ENCODE assay signal across 8 mouse cellular contexts in the genomic region with DNA sequence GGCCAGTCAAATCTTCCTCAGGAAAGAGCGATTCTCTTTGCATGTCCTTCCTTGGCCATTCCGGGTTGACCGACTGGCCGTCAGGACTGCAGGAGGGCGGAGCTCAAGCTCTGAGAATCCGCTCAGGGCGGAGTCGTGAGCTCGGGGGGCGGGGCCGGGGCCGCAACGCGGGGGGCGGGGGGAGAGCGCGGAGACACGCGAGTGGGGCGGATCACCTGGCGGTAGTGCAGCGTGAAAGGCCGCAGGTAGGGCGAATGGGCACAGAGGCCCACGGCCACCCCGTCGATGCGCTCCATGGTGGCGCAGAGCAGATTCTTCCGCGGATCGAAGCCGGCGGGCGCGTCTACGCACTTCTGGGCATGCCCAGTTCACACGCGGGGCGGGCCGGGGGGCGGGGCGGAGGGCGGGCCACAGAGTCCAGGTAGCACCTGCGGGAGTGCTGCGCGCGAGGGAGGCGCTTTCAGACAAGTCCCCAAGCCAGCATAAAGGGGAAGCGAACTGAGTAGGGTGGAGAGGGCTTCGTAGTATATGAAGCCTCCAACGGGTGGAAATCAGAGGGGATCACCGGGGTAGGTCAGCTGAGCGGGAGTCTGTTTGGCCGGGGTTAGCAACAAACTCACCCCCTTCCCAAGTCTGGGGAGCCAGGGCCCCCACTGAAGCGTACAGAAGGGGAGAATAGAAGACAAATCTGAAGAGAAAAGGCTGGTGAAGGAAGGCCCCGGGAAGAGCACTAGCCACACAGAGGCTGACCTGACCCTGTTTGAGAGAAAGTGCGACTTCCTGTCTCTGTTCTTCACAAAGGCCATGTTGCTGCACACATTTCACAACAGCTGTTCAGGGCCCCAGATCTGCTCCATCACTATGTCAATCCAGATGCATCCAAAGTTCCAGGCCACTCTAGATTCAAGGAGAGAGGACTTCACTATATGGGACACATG. TPM values are rescaled to one million over a fixed set of nuclear protein-coding genes. Genes with fewer than 3 reads are reported as not detected.
DNase-seq lines count a peak whose midpoint lies in the region; ATAC-seq and TF ChIP-seq lines count a peak whose summit lies in the region.

TSS of gene Nudt14 (minus strand) at position 349 of the 938 bp plus-strand sequence.

- no peak within 1 kb of the TSS; the same call in 1 of the 2 replicates for H3K27ac ChIP-seq in ES-E14 (ENCODE audit: insufficient read depth, low read depth, low read length, poor library complexity, severe bottlenecking)
- peak within 1 kb of the TSS; percentile 53; the same call in 1 of the 2 replicates for H3K27ac ChIP-seq in forebrain, embryonic 15.5 days (replicated peaks)
- H3K27ac ChIP-seq in layer of hippocampus, adult 2 months, result peak within 1 kb of the TSS; percentile 96
- peak within 1 kb of the TSS; percentile 91 for H3K27ac ChIP-seq in lung, postnatal 0 days (ENCODE audit: low read length)

- H3K9ac ChIP-seq in ES-E14 (ENCODE audit: insufficient read depth, low read depth, low read length, poor library complexity, severe bottlenecking), result peak within 1 kb of the TSS; percentile 95
- peak within 1 kb of the TSS; percentile 76 for H3K9ac ChIP-seq in forebrain, embryonic 15.5 days (replicated peaks)
- H3K9ac ChIP-seq in lung, postnatal 0 days (replicated peaks; ENCODE audit: low read depth), result peak within 1 kb of the TSS; percentile 63

- in situ Hi-C loops in ES-E14 (cut with MboI; ENCODE audit: low sequenced_read_pairs in 2 of 2, unreplicated experiment in 2 of 2), result no loop called here

- H3K4me3 ChIP-seq in ES-E14 (ENCODE audit: insufficient read depth in 1 of 2, low read depth in 1 of 2, low read length in 2 of 2, poor library complexity in 1 of 2, severe bottlenecking in 1 of 2), result peak within 1 kb of the TSS; percentile 93 to 96
- H3K4me3 ChIP-seq in forebrain, embryonic 15.5 days, result peak within 1 kb of the TSS; percentile 73
- H3K4me3 ChIP-seq in layer of hippocampus, adult 2 months, result peak within 1 kb of the TSS; percentile 86
- H3K4me3 ChIP-seq in lung, postnatal 0 days (ENCODE audit: low read depth, low read length), result peak within 1 kb of the TSS; percentile 65

- H3K36me3 ChIP-seq in ES-E14 (ENCODE audit: control insufficient read depth, insufficient read depth, low read length, poor library complexity, severe bottlenecking), result no peaks in the 10 kb centered on the region
- H3K36me3 ChIP-seq in forebrain, embryonic 15.5 days, result no peaks in the 10 kb centered on the region
- no peaks in the 10 kb centered on the region for H3K36me3 ChIP-seq in lung, postnatal 0 days (ENCODE audit: insufficient read depth, low read length)

- H3K4me2 ChIP-seq in forebrain, embryonic 15.5 days (replicated peaks), result peak within 1 kb of the TSS; percentile 81
- peak within 1 kb of the TSS; percentile 62 for H3K4me2 ChIP-seq in lung, postnatal 0 days (replicated peaks; ENCODE audit: low read depth, low read length)

- H3K9me3 ChIP-seq in ES-E14 (ENCODE audit: control insufficient read depth, insufficient read depth, low read depth, low read length), result no peaks in the 10 kb centered on the region
- no peaks in the 10 kb centered on the region for H3K9me3 ChIP-seq in forebrain, embryonic 15.5 days
- no peaks in the 10 kb centered on the region for H3K9me3 ChIP-seq in lung, postnatal 0 days (ENCODE audit: low read length)

- TF ChIP-seq CTCF in layer of hippocampus, adult 2 months (conservative IDR thresholded peaks at IDR 0.05), result 0 out of 2 replicates have a peak, but pooled peaks have one; percentile 5
- TF ChIP-seq CTCF in lung, postnatal 0 days (IDR thresholded peaks at IDR 0.05), result no peak

- no peak for DNase-seq in ES-E14 (ENCODE audit: low read depth, low spot score)
- peak; percentile 49 for DNase-seq in c-Kit-positive CD71-positive TER-119-negative erythroid progenitor cells, embryonic 14.5 days (ENCODE audit: low read depth)
- peak; percentile 77 to 87 for DNase-seq in heart, postnatal 36 days
- peak in 1 of 2 experiments; percentile 47 for DNase-seq in layer of hippocampus, adult 2 months (ENCODE audit: low spot score in 2 of 2)
- DNase-seq in lung, postnatal 0 days (ENCODE audit: low spot score), result peak; percentile 95
- DNase-seq in ovary, postnatal 10 days (ENCODE audit: low spot score), result peak; percentile 65
- peak; percentile 67 to 70 for DNase-seq in thymus, postnatal 10 days (ENCODE audit: low spot score in 2 of 2)

- 2% methylated on average over 58 of the region's 58 CpGs for WGBS in forebrain, embryonic 15.5 days
- 2% methylated on average over 51 of the region's 58 CpGs for WGBS in lung, postnatal 0 days

- peaks cover 5 to 16% of the 10 kb centered on the region in 2 experiments; a peak in 2 of 4 replicates for H3K4me1 ChIP-seq in ES-E14 (ENCODE audit: control insufficient read depth in 2 of 2, insufficient read depth in 2 of 2, low read length in 2 of 2, poor library complexity in 1 of 2)
- H3K4me1 ChIP-seq in forebrain, embryonic 15.5 days, result peaks cover 20% of the 10 kb centered on the region
- H3K4me1 ChIP-seq in lung, postnatal 0 days (ENCODE audit: insufficient read depth, low read depth, low read length), result peaks cover 17% of the 10 kb centered on the region

- peak; percentile 81 for ATAC-seq in forebrain, embryonic 15.5 days (replicated peaks)
- peak; percentile 89 for ATAC-seq in lung, postnatal 0 days

- intact Hi-C loops in heart, postnatal 36 days (cut with DNase I), result no loop called here

- H3K27me3 ChIP-seq in forebrain, embryonic 15.5 days, result no peaks in the 10 kb centered on the region
- H3K27me3 ChIP-seq in lung, postnatal 0 days (replicated peaks; ENCODE audit: insufficient read depth, low read length), result no peaks in the 10 kb centered on the region

- TF ChIP-seq EP300 in lung, postnatal 0 days (IDR thresholded peaks at IDR 0.05), result no peak

TF ChIP-seq in ES-E14, 5 proteins besides CTCF, POLR2A, EP300 and RAD21:
- no peak for TF ChIP-seq HCFC1 (IDR thresholded peaks at IDR 0.05; ENCODE audit: borderline replicate concordance, insufficient read depth, low read length)
- no peak for TF ChIP-seq ZC3H11A (IDR thresholded peaks at IDR 0.05; ENCODE audit: borderline replicate concordance, low read depth, low read length)
- no peak for TF ChIP-seq ZNF384 (IDR thresholded peaks at IDR 0.05; ENCODE audit: low read depth, low read length)
- no peak for TF ChIP-seq MAFK (IDR thresholded peaks at IDR 0.05; ENCODE audit: insufficient read depth, low read depth, low read length)
- no peak for TF ChIP-seq CHD2 (IDR thresholded peaks at IDR 0.05; ENCODE audit: low read depth, low read length)

RNA-seq across cellular contexts. Expression of gene Nudt14, which starts in this region (rescaled TPM):
- total RNA-seq in ES-E14 (2012; rRNA removed), result 21.9 and 28.1 TPM in 2 replicates
- polyA plus RNA-seq in forebrain, embryonic 15.5 days (2015; fragmentation: Nextera tagmentation; extraction: Ambion mirVana), result 59.0 and 63.2 TPM in 2 replicates
- 10 to 100 TPM in 1 of 2 experiments, 1 to 10 TPM in 1; 5.6 to 10.6 TPM for total RNA-seq in heart, postnatal 36 days (2021)
- 10 to 100 TPM in 1 of 2 experiments, 1 to 10 TPM in 1; 9.8 to 10.1 TPM for total RNA-seq in layer of hippocampus, adult 2 months (2021)
- 101 TPM in 2 replicates for polyA plus RNA-seq in lung, postnatal 0 days (2015; fragmentation: Nextera tagmentation; extraction: Ambion mirVana)
